Mouse (Mus musculus) C2C12 (cell line): ENCODE data around the gene Prrt3.

ENCODE experiments used
- CTCF ChIP-seq: IDR thresholded peaks from one replicate; pipeline ENCODE4 v1.5.1; 2011; ENCODE audit not compliant: control insufficient read depth, insufficient read depth, insufficient read length
- FOSL1 ChIP-seq: IDR thresholded peaks from one replicate; pipeline ENCODE4 v1.8.0; 2011; ENCODE audit warnings: mild to moderate bottlenecking, low read length; ENCODE audit not compliant: poor library complexity, insufficient read depth, severe bottlenecking

DNA sequence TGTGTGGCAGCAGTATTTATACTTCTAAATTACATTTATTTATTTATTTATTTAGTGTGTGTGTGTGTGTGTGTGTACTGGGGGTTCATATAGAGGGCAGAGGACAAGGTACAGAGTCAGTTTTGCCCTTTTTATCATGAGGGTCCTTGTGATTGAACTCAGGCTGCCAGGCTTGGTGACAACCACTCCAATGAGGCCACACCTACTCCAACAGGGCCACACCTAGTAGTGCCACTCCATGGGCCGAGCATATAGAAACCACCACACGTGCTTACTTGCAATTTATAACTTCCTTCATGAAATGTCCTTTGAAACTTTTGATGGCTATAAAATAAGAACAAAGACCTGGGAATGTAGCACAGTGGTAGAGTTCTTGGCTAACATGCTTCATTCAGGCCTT is 28.5 kb downstream of the Prrt3 start:
- TF ChIP-seq CTCF: no peak
- TF ChIP-seq FOSL1: no peak
